Mouse (Mus musculus) T-helper 2 cell (primary cell): ENCODE results near the gene Ldb3.

Experiments used
- in situ Hi-C: fragments of 300-600 bp; cut with MboI, MseI; formaldehyde crosslinking; loops from one replicate; pipeline ENCODE4 v1.15.1; 2025; ENCODE audit warnings: high pct_unique_total_duplicates

Ldb3 gene

GRCm38 (mm10) chr14:34590743-34591675 is 2.5 kb upstream of the Ldb3 start:
- in situ Hi-C loops = no loop called here

DNA sequence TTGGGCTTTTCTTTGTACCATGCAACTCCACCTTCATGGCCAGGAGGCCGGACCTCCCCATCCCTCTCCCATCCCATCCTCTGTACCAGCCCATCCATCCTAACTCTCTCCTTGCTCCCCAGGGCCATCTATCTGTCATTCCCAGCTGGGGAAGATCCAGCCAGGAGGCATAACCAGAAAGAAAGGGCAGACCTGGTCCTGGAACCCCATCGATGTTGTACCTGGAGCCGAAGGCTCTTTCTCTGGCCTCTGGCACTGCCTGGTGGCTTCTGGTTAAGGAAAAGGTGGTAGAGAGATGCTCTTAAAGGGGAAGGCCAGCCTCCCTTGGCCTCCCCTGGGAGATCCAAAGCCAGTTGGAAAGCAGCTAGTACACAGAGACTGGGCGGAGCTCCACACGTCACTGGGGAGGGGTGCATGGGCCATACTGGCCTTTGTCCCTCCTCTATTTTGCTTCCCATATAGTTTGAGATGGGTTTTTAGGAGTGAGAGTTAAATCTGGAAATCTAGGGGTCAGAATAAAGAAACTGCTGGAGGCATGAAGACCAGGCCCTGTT is 1.6 kb upstream of the Ldb3 start:
- in situ Hi-C loops = no loop called here

DNA sequence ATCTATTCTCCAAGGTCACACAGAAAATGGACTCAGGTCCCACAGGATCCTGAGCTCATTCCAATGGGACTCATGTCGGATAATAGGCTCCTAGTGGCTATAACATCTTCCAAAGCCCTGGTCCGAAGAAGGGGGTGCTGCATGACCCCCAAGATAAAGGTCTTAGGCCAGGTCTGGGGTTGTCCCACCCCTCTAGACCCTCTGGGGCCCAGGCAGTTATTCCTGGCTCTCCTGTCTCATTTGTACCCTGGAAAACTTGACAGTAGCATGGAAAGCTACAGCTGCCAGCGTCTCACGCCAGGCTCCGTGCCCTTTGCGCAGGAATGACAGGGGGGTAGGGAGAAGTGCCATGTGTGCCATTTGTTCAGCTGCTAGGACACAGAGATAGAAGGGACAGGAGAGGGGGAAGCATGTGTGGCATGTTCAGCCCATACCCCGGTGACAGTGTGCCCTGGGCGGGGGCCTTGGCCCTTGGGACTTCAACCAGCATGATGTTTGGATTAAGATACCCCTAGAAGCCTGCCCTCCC is 767 bp upstream of the Ldb3 start:
- in situ Hi-C loops = no loop called here

- in situ Hi-C loops = no loop called here
Observed at GRCm38 (mm10) chr14:34588005-34588404, 477 bp downstream of the Ldb3 start.

GRCm38 (mm10) chr14:34586871-34587270 is 1.6 kb downstream of the Ldb3 start:
- in situ Hi-C loops = no loop called here

DNA sequence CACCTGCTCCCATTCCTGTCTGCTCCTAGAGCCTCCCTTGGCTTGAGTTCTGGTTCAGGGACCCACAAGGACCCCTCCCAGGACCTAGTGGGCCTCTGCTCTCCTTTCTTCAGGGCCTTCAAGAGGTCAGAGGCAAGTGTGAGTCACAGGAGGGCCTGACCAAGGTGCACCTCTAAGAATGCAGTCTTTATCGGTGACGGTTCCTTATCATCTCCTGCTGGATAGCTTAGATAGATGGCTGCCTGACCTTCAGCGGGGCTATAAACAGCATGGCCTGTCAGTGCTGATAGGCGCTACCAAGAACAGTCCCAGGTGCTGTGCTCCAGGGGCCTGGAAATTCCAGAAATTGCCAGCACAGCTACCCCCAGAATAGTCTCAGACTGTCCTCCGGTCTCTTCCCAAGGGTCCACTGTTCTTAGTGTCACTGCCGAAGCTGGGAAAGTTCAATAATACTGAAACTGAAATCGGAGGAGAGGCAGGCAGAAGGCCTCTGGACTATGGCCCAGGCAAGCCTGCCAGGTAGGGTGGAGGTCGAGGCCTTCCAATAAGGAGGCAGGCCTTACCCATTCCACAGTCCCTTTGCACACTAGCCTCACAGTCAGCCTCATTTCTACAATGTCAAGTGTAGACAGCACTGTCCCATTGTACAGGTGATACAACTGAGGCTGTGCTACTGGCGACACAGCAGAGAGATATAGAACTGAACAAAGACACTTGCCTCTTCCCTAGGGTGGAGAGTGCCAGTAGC is 3.0 kb downstream of the Ldb3 start:
- in situ Hi-C loops = no loop called here

- in situ Hi-C loops = no loop called here
Observed at GRCm38 (mm10) chr14:34582740-34583427, 5.6 kb downstream of the Ldb3 start.

GRCm38 (mm10) chr14:34576858-34577257 is 11.6 kb downstream of the Ldb3 start:
- in situ Hi-C loops = no loop called here

- in situ Hi-C loops = loop anchor here (5.0 kb wide), 1 partner anchor 492 kb away; no protein-coding TSS in a partner anchor
Observed at GRCm38 (mm10) chr14:34574068-34574467, 14.4 kb downstream of the Ldb3 start.

- in situ Hi-C loops = loop anchor here (5.0 kb wide), 1 partner anchor 491 kb away; no protein-coding TSS in a partner anchor
Observed at GRCm38 (mm10) chr14:34573348-34573913, 15.1 kb downstream of the Ldb3 start.

DNA sequence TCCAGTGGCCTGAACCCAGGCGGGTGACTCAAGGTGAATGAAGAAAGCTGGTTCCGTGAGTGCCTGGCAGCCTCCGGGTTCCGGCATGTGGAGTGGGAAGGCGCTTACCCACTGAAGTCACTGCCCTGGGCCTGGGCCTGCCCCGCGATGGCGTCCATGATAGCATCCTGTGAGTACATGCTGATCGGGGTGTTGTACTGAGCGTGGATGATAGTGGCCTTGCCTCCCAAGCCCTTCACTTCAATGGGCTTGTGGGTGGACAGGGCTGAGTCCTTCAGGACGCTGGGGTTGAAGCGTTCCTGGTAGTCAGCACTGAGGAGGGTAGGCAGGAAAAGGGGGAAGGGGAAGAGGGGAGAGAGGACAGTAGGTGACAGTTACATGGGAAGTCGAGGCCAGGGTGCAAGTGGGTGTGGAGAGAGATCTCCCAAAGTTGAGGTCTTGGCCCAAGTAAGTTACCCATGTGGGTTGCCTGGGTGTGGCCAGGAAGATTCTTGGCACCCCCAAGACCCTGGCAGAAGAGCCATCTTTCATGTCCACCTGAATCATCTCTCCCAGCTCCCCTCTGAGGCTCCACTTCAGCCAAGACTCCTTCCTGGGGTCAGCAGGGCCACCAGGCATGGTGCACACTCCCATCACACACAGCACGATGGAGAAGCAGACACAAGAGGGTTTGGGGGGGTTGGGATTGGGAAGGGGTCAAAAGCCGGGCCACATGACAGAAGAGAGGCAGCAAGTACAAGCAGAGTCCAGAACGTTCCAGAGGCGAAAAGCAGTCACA is 16.7 kb downstream of the Ldb3 start:
- in situ Hi-C loops = loop anchor here (5.0 kb wide), 1 partner anchor 489 kb away; no protein-coding TSS in a partner anchor

- in situ Hi-C loops = loop anchor here (5.0 kb wide), 1 partner anchor 489 kb away; no protein-coding TSS in a partner anchor
Observed at GRCm38 (mm10) chr14:34570903-34571302, 17.6 kb downstream of the Ldb3 start.

DNA sequence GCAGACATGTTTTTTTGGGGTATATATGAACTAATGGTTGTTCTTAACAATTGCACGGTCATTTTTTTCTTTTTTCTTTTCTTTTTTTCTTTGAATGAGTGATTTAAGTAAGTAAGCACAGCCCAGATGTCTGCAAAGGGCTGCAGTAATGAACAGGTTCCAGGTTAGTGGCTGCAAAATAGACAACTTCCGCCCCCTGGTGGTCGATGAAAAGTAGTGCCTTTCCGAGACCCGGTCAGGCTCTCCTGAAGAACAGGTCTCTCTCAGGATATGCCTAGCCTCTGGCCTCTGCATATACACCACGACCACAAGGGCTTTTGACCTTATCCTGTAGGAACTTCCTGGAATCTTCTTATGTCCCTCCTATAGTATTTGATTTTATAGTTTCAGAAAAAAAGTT is 18.2 kb downstream of the Ldb3 start:
- in situ Hi-C loops = loop anchor here (5.0 kb wide), 1 partner anchor 488 kb away; no protein-coding TSS in a partner anchor

- in situ Hi-C loops = loop anchor here (5.0 kb wide), 1 partner anchor 487 kb away; no protein-coding TSS in a partner anchor
Observed at GRCm38 (mm10) chr14:34569534-34570194, 18.8 kb downstream of the Ldb3 start.

DNA sequence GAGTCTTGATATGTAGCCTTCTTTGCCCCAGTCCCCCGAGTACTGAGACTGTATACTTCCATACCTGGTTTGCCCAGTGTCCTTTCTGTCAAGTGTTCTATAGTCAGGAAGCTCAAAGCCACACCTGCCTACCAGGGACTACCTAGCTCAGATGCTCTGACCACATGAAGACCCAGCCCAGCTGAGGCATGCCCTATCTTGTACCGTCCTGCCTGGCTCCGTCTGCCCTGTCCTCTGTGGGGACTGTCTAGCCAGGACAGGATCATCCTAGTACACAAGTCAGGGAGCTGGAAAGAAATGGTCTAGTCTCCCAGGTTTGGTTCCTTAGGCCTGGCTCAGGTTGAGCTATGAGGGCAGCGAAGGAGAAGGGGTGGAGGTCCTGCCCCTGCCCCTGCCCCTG is 19.9 kb downstream of the Ldb3 start:
- in situ Hi-C loops = no loop called here

DNA sequence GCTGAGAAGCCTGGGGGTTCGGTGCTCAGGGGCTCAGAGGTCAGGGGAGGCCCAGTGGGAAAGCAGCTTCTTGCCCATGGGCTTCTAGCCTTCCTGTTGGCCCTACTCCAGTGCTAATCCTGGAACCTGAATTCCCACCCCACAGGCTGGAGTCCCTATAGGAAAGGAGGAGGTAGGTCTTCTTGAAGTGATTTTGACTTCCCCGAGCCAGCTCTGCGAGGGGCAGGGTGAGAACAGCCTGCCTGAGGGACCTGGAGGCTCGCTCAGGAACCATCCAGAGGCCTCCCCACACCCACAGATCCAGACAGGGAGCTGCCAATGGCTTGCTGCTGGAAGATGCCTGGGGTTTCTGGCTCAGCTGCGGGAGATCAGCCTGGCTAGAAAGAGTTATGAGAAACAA is 20.8 kb downstream of the Ldb3 start:
- in situ Hi-C loops = no loop called here

- in situ Hi-C loops = no loop called here
Observed at GRCm38 (mm10) chr14:34566530-34566929, 22.0 kb downstream of the Ldb3 start.

- in situ Hi-C loops = no loop called here
Observed at GRCm38 (mm10) chr14:34565711-34566110, 22.8 kb downstream of the Ldb3 start.

DNA sequence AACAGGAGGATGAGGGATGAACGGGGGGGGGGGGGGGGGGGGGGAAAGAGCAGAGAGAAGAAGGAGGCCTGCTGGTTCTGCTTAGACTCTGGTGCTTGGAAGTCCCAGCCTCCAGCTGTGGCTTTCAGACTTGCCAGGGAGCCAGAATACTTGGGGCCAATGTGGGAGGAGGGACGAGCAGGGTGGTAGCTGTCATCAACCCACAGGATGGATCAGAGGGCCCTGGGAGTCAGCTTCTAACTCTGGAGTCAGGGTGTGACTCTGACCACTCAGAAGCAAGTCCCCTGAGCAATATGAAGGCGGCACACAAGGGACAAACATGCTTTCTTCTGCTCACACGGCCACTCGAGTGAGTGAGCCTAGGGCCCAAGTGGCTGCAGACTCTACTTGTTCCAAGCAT is 23.8 kb downstream of the Ldb3 start:
- in situ Hi-C loops = no loop called here
